Mouse (Mus musculus): ENCODE measurements at regions not wholly inside any gene's neighbourhood (a gene's known extent, or its start where the extent isn't known, plus 50 kb on each side); places are given as distances from the start of the nearest gene placed in this dataset.
"Not testable (repeated sequence)": the region's sequence is repeated elsewhere in the genome, so short reads cannot be mapped to it uniquely, and the experiment has no call there.

- Histone ChIP-seq H3K9ac (no peak overlapping the region), H3K4me2 (replicated peaks) (no peak overlapping the region), H3K4me1 (replicated peaks; ENCODE audit: control insufficient read depth, insufficient read depth, low read length) (no peaks in the 10 kb centered on the region), H3K36me3 (replicated peaks; ENCODE audit: control insufficient read depth, insufficient read depth) (no peaks in the 10 kb centered on the region), H3K9me3 (ENCODE audit: control insufficient read depth, low read length) (no peaks in the 10 kb centered on the region), H3K27me3 (ENCODE audit: control insufficient read depth, insufficient read depth, low read length) (no peaks in the 10 kb centered on the region), H3K4me3 (replicated peaks; ENCODE audit: low read length) (no peak overlapping the region), H3K27ac (no peak overlapping the region)
- ATAC-seq (ENCODE audit: low FRiP score) (no peak), DNase-seq (ENCODE audit: low spot score) (no peak)
- 87% methylated on average over 6 of the region's 6 CpGs for WGBS
Measured at GRCm38 (mm10) chr16:12824646-12825045, 284.8 kb upstream of the Ercc4 start.

GRCm38 (mm10) chr16:12826222-12826621, 283.3 kb upstream of the Ercc4 start:
- H3K9ac ChIP-seq = no peak overlapping the region
- no peak overlapping the region for H3K4me2 ChIP-seq (replicated peaks)
- H3K27ac ChIP-seq = no peak overlapping the region
- WGBS = 67% methylated on average over 8 of the region's 8 CpGs
- no peaks in the 10 kb centered on the region for H3K36me3 ChIP-seq (replicated peaks; ENCODE audit: control insufficient read depth, insufficient read depth)
- H3K4me3 ChIP-seq (replicated peaks; ENCODE audit: low read length) = no peak overlapping the region
- H3K9me3 ChIP-seq (ENCODE audit: control insufficient read depth, low read length) = no peaks in the 10 kb centered on the region
- ATAC-seq (ENCODE audit: low FRiP score) = no peak
- no peaks in the 10 kb centered on the region for H3K27me3 ChIP-seq (ENCODE audit: control insufficient read depth, insufficient read depth, low read length)
- no peaks in the 10 kb centered on the region for H3K4me1 ChIP-seq (replicated peaks; ENCODE audit: control insufficient read depth, insufficient read depth, low read length)
- DNase-seq (ENCODE audit: low spot score) = no peak

- not testable (repeated sequence) for H3K4me3 ChIP-seq (replicated peaks; ENCODE audit: low read length); H3K27me3 ChIP-seq (ENCODE audit: control insufficient read depth, insufficient read depth, low read length); H3K27ac ChIP-seq; H3K4me1 ChIP-seq (replicated peaks; ENCODE audit: control insufficient read depth, insufficient read depth, low read length); DNase-seq (ENCODE audit: low spot score); ATAC-seq (ENCODE audit: low FRiP score); H3K36me3 ChIP-seq (replicated peaks; ENCODE audit: control insufficient read depth, insufficient read depth); H3K9me3 ChIP-seq (ENCODE audit: control insufficient read depth, low read length); H3K4me2 ChIP-seq (replicated peaks); H3K9ac ChIP-seq
- 75% methylated on average over 1 of the region's 1 CpGs for WGBS
Measured at GRCm38 (mm10) chr16:12831308-12831707, 278.2 kb upstream of the Ercc4 start.

- Histone ChIP-seq H3K36me3 (replicated peaks; ENCODE audit: control insufficient read depth, insufficient read depth) (no peaks in the 10 kb centered on the region), H3K9me3 (ENCODE audit: control insufficient read depth, low read length) (no peaks in the 10 kb centered on the region), H3K4me1 (replicated peaks; ENCODE audit: control insufficient read depth, insufficient read depth, low read length) (no peaks in the 10 kb centered on the region), H3K27me3 (ENCODE audit: control insufficient read depth, insufficient read depth, low read length) (no peaks in the 10 kb centered on the region), H3K4me2 (replicated peaks) (no peak overlapping the region), H3K9ac (no peak overlapping the region), H3K4me3 (replicated peaks; ENCODE audit: low read length) (no peak overlapping the region), H3K27ac (no peak overlapping the region)
- ATAC-seq (ENCODE audit: low FRiP score) = no peak
- WGBS = 81% methylated on average over 1 of the region's 1 CpGs
- no peak for DNase-seq (ENCODE audit: low spot score)
Measured at GRCm38 (mm10) chr16:12856356-12856755, 253.1 kb upstream of the Ercc4 start.

- ATAC-seq (ENCODE audit: low FRiP score) (no peak), DNase-seq (ENCODE audit: low spot score) (no peak)
- 95% methylated on average over 5 of the region's 5 CpGs for WGBS
- Histone ChIP-seq H3K27ac (no peak overlapping the region), H3K4me1 (replicated peaks; ENCODE audit: control insufficient read depth, insufficient read depth, low read length) (no peaks in the 10 kb centered on the region), H3K9ac (no peak overlapping the region), H3K4me3 (replicated peaks; ENCODE audit: low read length) (no peak overlapping the region), H3K36me3 (replicated peaks; ENCODE audit: control insufficient read depth, insufficient read depth) (no peaks in the 10 kb centered on the region), H3K27me3 (ENCODE audit: control insufficient read depth, insufficient read depth, low read length) (no peaks in the 10 kb centered on the region), H3K4me2 (replicated peaks) (no peak overlapping the region), H3K9me3 (ENCODE audit: control insufficient read depth, low read length) (no peaks in the 10 kb centered on the region)
Measured at GRCm38 (mm10) chr16:12859714-12860355, 249.6 kb upstream of the Ercc4 start.

- no peaks in the 10 kb centered on the region for H3K4me1 ChIP-seq (replicated peaks; ENCODE audit: control insufficient read depth, insufficient read depth, low read length)
- H3K27ac ChIP-seq = no peak overlapping the region
- 87% methylated on average over 5 of the region's 5 CpGs for WGBS
Measured at GRCm38 (mm10) chr16:12862561-12862960, 246.9 kb upstream of the Ercc4 start.

GRCm38 (mm10) chr16:12878326-12878725, 231.2 kb upstream of the Ercc4 start:
- H3K9ac ChIP-seq; H3K4me2 ChIP-seq (replicated peaks); H3K9me3 ChIP-seq (ENCODE audit: control insufficient read depth, low read length); H3K4me1 ChIP-seq (replicated peaks; ENCODE audit: control insufficient read depth, insufficient read depth, low read length); DNase-seq (ENCODE audit: low spot score); H3K27ac ChIP-seq; H3K27me3 ChIP-seq (ENCODE audit: control insufficient read depth, insufficient read depth, low read length); H3K36me3 ChIP-seq (replicated peaks; ENCODE audit: control insufficient read depth, insufficient read depth); ATAC-seq (ENCODE audit: low FRiP score); H3K4me3 ChIP-seq (replicated peaks; ENCODE audit: low read length): not testable (repeated sequence)
- WGBS = 81% methylated on average over 5 of the region's 5 CpGs

More at GRCm38 (mm10) chr16:12862561-12862960, 246.9 kb upstream of the Ercc4 start:
- ATAC-seq (ENCODE audit: low FRiP score) (no peak), DNase-seq (ENCODE audit: low spot score) (no peak)
- Histone ChIP-seq H3K36me3 (replicated peaks; ENCODE audit: control insufficient read depth, insufficient read depth) (no peaks in the 10 kb centered on the region), H3K9ac (no peak overlapping the region), H3K27me3 (ENCODE audit: control insufficient read depth, insufficient read depth, low read length) (no peaks in the 10 kb centered on the region), H3K9me3 (ENCODE audit: control insufficient read depth, low read length) (no peaks in the 10 kb centered on the region), H3K4me2 (replicated peaks) (no peak overlapping the region), H3K4me3 (replicated peaks; ENCODE audit: low read length) (no peak overlapping the region)

- DNase-seq (ENCODE audit: low spot score) = no peak
- no peaks in the 10 kb centered on the region for H3K9me3 ChIP-seq (ENCODE audit: control insufficient read depth, low read length)
Measured at GRCm38 (mm10) chr16:12880011-12880410, 229.5 kb upstream of the Ercc4 start.

GRCm38 (mm10) chr16:12880481-12880880, 229.0 kb upstream of the Ercc4 start:
- H3K27me3 ChIP-seq (ENCODE audit: control insufficient read depth, insufficient read depth, low read length) = no peaks in the 10 kb centered on the region
- H3K9ac ChIP-seq = no peak overlapping the region
- no peak overlapping the region for H3K4me3 ChIP-seq (replicated peaks; ENCODE audit: low read length)
- H3K36me3 ChIP-seq (replicated peaks; ENCODE audit: control insufficient read depth, insufficient read depth) = no peaks in the 10 kb centered on the region
- H3K4me2 ChIP-seq (replicated peaks) = no peak overlapping the region
- H3K27ac ChIP-seq = no peak overlapping the region
- H3K9me3 ChIP-seq (ENCODE audit: control insufficient read depth, low read length) = no peaks in the 10 kb centered on the region
- DNase-seq (ENCODE audit: low spot score) = no peak
- no peak for ATAC-seq (ENCODE audit: low FRiP score)
- 92% methylated on average over 7 of the region's 7 CpGs for WGBS
- peaks cover 5% of the 10 kb centered on the region; the same call in 1 of the 2 replicates for H3K4me1 ChIP-seq (replicated peaks; ENCODE audit: control insufficient read depth, insufficient read depth, low read length)

More at GRCm38 (mm10) chr16:12880011-12880410, 229.5 kb upstream of the Ercc4 start:
- no peaks in the 10 kb centered on the region for H3K27me3 ChIP-seq (ENCODE audit: control insufficient read depth, insufficient read depth, low read length)
- ATAC-seq (ENCODE audit: low FRiP score) = no peak
- no peak overlapping the region for H3K27ac ChIP-seq
- no peak overlapping the region for H3K9ac ChIP-seq
- no peak overlapping the region for H3K4me2 ChIP-seq (replicated peaks)
- H3K4me1 ChIP-seq (replicated peaks; ENCODE audit: control insufficient read depth, insufficient read depth, low read length) = peaks cover 5% of the 10 kb centered on the region; the same call in 1 of the 2 replicates
- no peaks in the 10 kb centered on the region for H3K36me3 ChIP-seq (replicated peaks; ENCODE audit: control insufficient read depth, insufficient read depth)
- 89% methylated on average over 8 of the region's 8 CpGs for WGBS
- H3K4me3 ChIP-seq (replicated peaks; ENCODE audit: low read length) = no peak overlapping the region

- no peak overlapping the region for H3K4me2 ChIP-seq (replicated peaks)
- ATAC-seq (ENCODE audit: low FRiP score) = no peak
- WGBS = 80% methylated on average over 1 of the region's 1 CpGs
- no peaks in the 10 kb centered on the region for H3K36me3 ChIP-seq (replicated peaks; ENCODE audit: control insufficient read depth, insufficient read depth)
- peaks cover 11% of the 10 kb centered on the region for H3K4me1 ChIP-seq (replicated peaks; ENCODE audit: control insufficient read depth, insufficient read depth, low read length)
- H3K9ac ChIP-seq = no peak overlapping the region
- no peaks in the 10 kb centered on the region for H3K27me3 ChIP-seq (ENCODE audit: control insufficient read depth, insufficient read depth, low read length)
- DNase-seq (ENCODE audit: low spot score) = no peak
- no peak overlapping the region for H3K4me3 ChIP-seq (replicated peaks; ENCODE audit: low read length)
- H3K27ac ChIP-seq = no peak overlapping the region
- H3K9me3 ChIP-seq (ENCODE audit: control insufficient read depth, low read length) = no peaks in the 10 kb centered on the region
Measured at GRCm38 (mm10) chr16:12882690-12883089, 226.8 kb upstream of the Ercc4 start.
